ENCODE assay signal across 29 mouse cellular contexts in the genomic region with DNA sequence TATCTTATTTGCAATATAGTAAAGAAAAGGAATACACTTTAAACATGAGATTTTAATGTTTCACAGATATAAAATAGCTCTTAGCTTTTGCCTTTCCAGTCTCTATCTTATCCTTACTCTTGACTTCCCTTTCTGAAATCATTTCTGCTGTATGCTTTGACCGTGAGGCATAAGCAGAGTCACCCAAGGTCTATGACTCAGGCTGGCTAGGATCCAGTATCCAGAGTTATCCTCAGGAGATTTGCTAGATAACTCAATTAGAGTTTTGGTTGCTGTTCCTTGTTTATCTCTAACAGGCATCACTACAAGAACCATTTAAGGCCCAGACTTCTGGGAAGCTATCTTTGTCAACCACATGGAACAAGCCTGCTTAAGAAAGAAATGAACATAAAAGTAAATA.
DNase-seq lines count a peak whose midpoint lies in the region; ATAC-seq and TF ChIP-seq lines count a peak whose summit lies in the region.
"Had no signal": no experiment of that assay in that cellular context is flagged by ENCODE, and none has a peak within 500 bp of the region (broad histone marks: within the 10 kb centered on the region; RNA-seq: fewer than 3 reads in every experiment).

No protein-coding gene starts in this region.

- DNase-seq in midbrain, postnatal 0 days (ENCODE audit: low spot score), result no peak
- peak; percentile 58 for DNase-seq in NIH3T3 (ENCODE audit: low read depth)
- peak; percentile 84 for DNase-seq in adrenal gland, postnatal 14 days
- no peak for DNase-seq in gastrocnemius, postnatal 14 days
- DNase-seq in layer of hippocampus, adult 9-10 months (ENCODE audit: low spot score), result no peak
- no peak for DNase-seq in heart, adult 2 months
- DNase-seq: cerebellum, adult 11-12 months; gastrocnemius, adult 2 months; heart, postnatal 14 days; kidney, adult 8-10 months; kidney, postnatal 4 days; layer of hippocampus, postnatal 36 days; left cerebral cortex, postnatal 4 days; lung, adult 18-20 months; lung, postnatal 10 days; right cerebral cortex, adult 18-20 months; spleen, adult 18-20 months; thymus, adult 18-20 months; thymus, postnatal 25 days had no signal

- no peak for TF ChIP-seq CTCF in midbrain, postnatal 0 days (IDR thresholded peaks at IDR 0.05)
- TF ChIP-seq CTCF in heart, adult 2 months (IDR thresholded peaks at IDR 0.05), result no peak

- no peaks in the 10 kb centered on the region for H3K79me2 ChIP-seq in heart, adult 2 months (replicated peaks; ENCODE audit: control insufficient read depth, insufficient read depth, low read length)

- H3K27me3 ChIP-seq in midbrain, embryonic 15.5 days (replicated peaks), result no peaks in the 10 kb centered on the region
- no peaks in the 10 kb centered on the region for H3K27me3 ChIP-seq in midbrain, postnatal 0 days (ENCODE audit: insufficient read depth, low read length)
- no peaks in the 10 kb centered on the region for H3K27me3 ChIP-seq in heart, adult 2 months (ENCODE audit: control insufficient read depth, insufficient read depth, low read length)
- H3K27me3 ChIP-seq: intestine, embryonic 15.5 days; liver, embryonic 12.5 days had no signal

- no peak overlapping the region for H3K27ac ChIP-seq in midbrain, embryonic 15.5 days
- no peak overlapping the region for H3K27ac ChIP-seq in midbrain, postnatal 0 days (ENCODE audit: low read depth, low read length)
- no peak overlapping the region for H3K27ac ChIP-seq in heart, adult 2 months
- H3K27ac ChIP-seq: gastrocnemius, adult 2 months; intestine, embryonic 15.5 days; kidney, postnatal 0 days; liver, embryonic 12.5 days; macrophage; stomach, postnatal 0 days had no signal

- no peak for TF ChIP-seq EP300 in heart, adult 2 months (IDR thresholded peaks at IDR 0.05; ENCODE audit: insufficient read depth, low read depth, low read length)

- H3K4me3 ChIP-seq in midbrain, embryonic 15.5 days, result no peak overlapping the region
- no peak overlapping the region for H3K4me3 ChIP-seq in midbrain, postnatal 0 days (ENCODE audit: low read depth, low read length)
- H3K4me3 ChIP-seq in heart, adult 2 months, result no peak overlapping the region
- H3K4me3 ChIP-seq: erythroblast, embryonic 14.5 days; gastrocnemius, adult 2 months; intestine, embryonic 15.5 days; liver, embryonic 12.5 days had no signal

- H3K4me2 ChIP-seq in midbrain, embryonic 15.5 days, result no peak overlapping the region
- H3K4me2 ChIP-seq in midbrain, postnatal 0 days (ENCODE audit: low read depth, low read length, poor library complexity, severe bottlenecking), result no peak overlapping the region
- H3K4me2 ChIP-seq: intestine, embryonic 15.5 days; liver, embryonic 12.5 days had no signal

- no peak overlapping the region for H3K9ac ChIP-seq in midbrain, embryonic 15.5 days
- no peak overlapping the region for H3K9ac ChIP-seq in midbrain, postnatal 0 days (replicated peaks; ENCODE audit: low read length, poor library complexity, severe bottlenecking)
- no peak overlapping the region for H3K9ac ChIP-seq in heart, adult 2 months (ENCODE audit: low read depth, low read length)
- H3K9ac ChIP-seq: intestine, embryonic 15.5 days; liver, embryonic 12.5 days had no signal

- TF ChIP-seq POLR2A in heart, adult 2 months (IDR thresholded peaks at IDR 0.05; ENCODE audit: insufficient read depth, low read depth, low read length), result no peak

- H3K36me3 ChIP-seq in midbrain, embryonic 15.5 days (replicated peaks), result no peaks in the 10 kb centered on the region
- no peaks in the 10 kb centered on the region for H3K36me3 ChIP-seq in midbrain, postnatal 0 days (ENCODE audit: insufficient read depth, low read length)
- H3K36me3 ChIP-seq in heart, adult 2 months (ENCODE audit: control insufficient read depth, insufficient read depth, low read length), result no peaks in the 10 kb centered on the region
- H3K36me3 ChIP-seq: G1E; intestine, embryonic 15.5 days; liver, embryonic 12.5 days had no signal

- no peaks in the 10 kb centered on the region for H3K4me1 ChIP-seq in midbrain, embryonic 15.5 days
- H3K4me1 ChIP-seq in midbrain, postnatal 0 days (ENCODE audit: insufficient read depth, low read length), result no peaks in the 10 kb centered on the region
- no peaks in the 10 kb centered on the region for H3K4me1 ChIP-seq in heart, adult 2 months (ENCODE audit: control insufficient read depth, insufficient read depth, low read length)
- H3K4me1 ChIP-seq: intestine, embryonic 15.5 days; liver, embryonic 12.5 days had no signal

- ATAC-seq in midbrain, embryonic 15.5 days (replicated peaks), result peak; percentile 6
- no peak for ATAC-seq in midbrain, postnatal 0 days (ENCODE audit: low FRiP score)
- ATAC-seq: forebrain, embryonic 16.5 days; hindbrain, embryonic 16.5 days; intestine, embryonic 15.5 days; liver, embryonic 12.5 days had no signal

- intact Hi-C loops in gastrocnemius, postnatal 14 days (cut with DNase I; ENCODE audit: low total_unique reads), result no loop called here
- intact Hi-C loops in heart, adult 2 months (cut with DNase I), result no loop called here

- no peaks in the 10 kb centered on the region for H3K9me3 ChIP-seq in midbrain, embryonic 15.5 days
- no peaks in the 10 kb centered on the region for H3K9me3 ChIP-seq in midbrain, postnatal 0 days (ENCODE audit: low read length)
- H3K9me3 ChIP-seq: intestine, embryonic 15.5 days; liver, embryonic 12.5 days had no signal

- 78% methylated on average over 1 of the region's 1 CpGs for WGBS in midbrain, embryonic 15.5 days
- 62% methylated on average over 1 of the region's 1 CpGs for WGBS in midbrain, postnatal 0 days
- 58% methylated on average over 1 of the region's 1 CpGs for WGBS in heart, adult 2 months

Comparison
In these comparisons a context has a peak if more than half of its experiments do, and no peak if none do; other contexts are left out.
1. DNase-seq: peak in NIH3T3 (single experiment) and adrenal gland, postnatal 14 days (single experiment); none in midbrain, postnatal 0 days (single experiment), gastrocnemius, postnatal 14 days (single experiment), layer of hippocampus, adult 9-10 months (single experiment) and heart, adult 2 months (0 of 2).